Mouse (Mus musculus) forebrain, embryonic 13.5 days (tissue): ENCODE results near the gene Ednrb. TPM values are rescaled to one million over a fixed set of nuclear protein-coding genes. Genes with fewer than 3 reads are reported as not detected.

ENCODE experiments used
- ATAC-seq: fragments of 200-750 bp; cut with Nextera tagmentation; 2 replicates; pipeline ENCODE4 v1.8.0; 2017
- H3K27ac ChIP-seq: fragments of 300-500 bp; sonication (generic); 2 replicates; pipeline ENCODE4 v1.5.1; 2015; ENCODE audit warnings: inconsistent platforms, mild to moderate bottlenecking, moderate library complexity
- H3K27me3 ChIP-seq: fragments of 300-500 bp; sonication (generic); 2 replicates; pipeline ENCODE4 v1.6.1; 2015; ENCODE audit warnings: mild to moderate bottlenecking, inconsistent platforms
- H3K36me3 ChIP-seq: fragments of 300-500 bp; sonication (generic); 2 replicates; pipeline ENCODE4 v1.6.1; 2015; ENCODE audit warnings: mild to moderate bottlenecking, inconsistent platforms; ENCODE audit not compliant: poor library complexity, severe bottlenecking
- H3K4me1 ChIP-seq: fragments of 300-500 bp; sonication (generic); 2 replicates; pipeline ENCODE4 v1.6.1; 2015; ENCODE audit warnings: inconsistent platforms
- H3K4me2 ChIP-seq: fragments of 300-500 bp; sonication (generic); 2 replicates; pipeline ENCODE4 v1.6.1; 2015; ENCODE audit warnings: inconsistent platforms, mild to moderate bottlenecking, moderate library complexity
- H3K4me3 ChIP-seq: fragments of 300-500 bp; sonication (generic); 2 replicates; pipeline ENCODE4 v1.5.1; 2015; ENCODE audit warnings: mild to moderate bottlenecking, inconsistent platforms
- H3K9ac ChIP-seq: fragments of 300-500 bp; sonication (generic); 2 replicates; pipeline ENCODE4 v1.6.1; 2015; ENCODE audit warnings: mild to moderate bottlenecking, inconsistent platforms
- H3K9me3 ChIP-seq: fragments of 300-500 bp; sonication (generic); replicated peaks from 2 replicates; pipeline ENCODE4 v1.6.1; 2016; ENCODE audit warnings: inconsistent platforms
- WGBS: fragments of 180-500 bp; shearing (Covaris S2); methylation state at CpG from one replicate; pipeline ENCODE4 v1.1.7; 2015; 5-methylcytosine and 5-hydroxymethylcytosine counted together
- polyA plus RNA-seq: library from polyadenylated mRNA; unstranded; fragments of >200 nt; fragmentation: Nextera tagmentation; extraction: Ambion mirVana; gene quantifications from 2 replicates; pipeline ENCODE4 v1.2.1, GENCODE M21; 2015

Ednrb gene
- polyA plus RNA-seq, 1 experiment from 2014 or later, result 61.9 TPM

DNA sequence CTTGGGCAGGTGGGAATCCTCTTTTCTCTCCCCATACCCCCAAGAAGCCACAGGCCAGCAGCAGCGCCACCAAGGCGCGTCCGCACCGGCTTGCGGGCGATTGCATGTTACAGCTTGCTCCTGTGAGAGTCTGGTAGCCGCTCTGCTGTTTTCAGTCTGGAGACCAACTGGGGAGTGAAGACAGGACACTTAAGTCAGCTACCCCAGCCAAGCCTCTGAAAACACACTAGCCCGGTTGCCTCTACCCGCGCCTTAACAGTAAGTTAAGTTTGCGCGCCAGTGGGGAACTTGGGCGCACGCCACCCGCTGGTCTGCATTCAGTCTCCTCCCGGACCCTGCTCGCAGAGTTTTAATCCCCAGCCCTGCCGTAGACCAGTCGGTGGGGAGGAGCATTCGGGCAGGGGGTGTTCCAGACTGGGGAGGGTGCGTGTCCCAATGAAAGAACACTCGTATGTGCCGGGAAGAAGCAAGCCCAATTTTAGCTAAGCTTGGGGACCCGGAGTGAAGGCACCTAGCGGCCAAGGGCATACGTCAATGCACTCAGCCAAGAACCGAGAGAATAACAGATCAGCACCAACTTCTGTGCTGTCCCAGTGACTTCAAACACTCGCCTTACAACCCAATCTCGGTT, 716 bp downstream of the Ednrb start:
- H3K9me3 ChIP-seq, result no peaks in the 10 kb centered on the region
- H3K4me1 ChIP-seq, result peaks cover 24% of the 10 kb centered on the region
- peak; percentile 83 for ATAC-seq
- H3K9ac ChIP-seq, result peak overlapping the region; percentile 58
- no peaks in the 10 kb centered on the region for H3K27me3 ChIP-seq
- H3K27ac ChIP-seq, result peak overlapping the region; percentile 64
- H3K4me2 ChIP-seq, result peak overlapping the region; percentile 74
- 1% methylated on average over 30 of the region's 30 CpGs for WGBS
- H3K36me3 ChIP-seq, result no peaks in the 10 kb centered on the region
- peak overlapping the region; percentile 54 for H3K4me3 ChIP-seq

GRCm38 (mm10) chr14:103842896-103843295, 1.3 kb downstream of the Ednrb start:
- Histone ChIP-seq H3K27me3 (no peaks in the 10 kb centered on the region), H3K4me1 (peaks cover 24% of the 10 kb centered on the region), H3K9ac (peak overlapping the region; percentile 58), H3K4me3 (peak overlapping the region; percentile 54), H3K27ac (0 out of 2 replicates have a peak overlapping the region, but pooled peaks have one; percentile 64), H3K9me3 (no peaks in the 10 kb centered on the region), H3K4me2 (peak overlapping the region; percentile 74), H3K36me3 (no peaks in the 10 kb centered on the region)
- no peak for ATAC-seq
- WGBS, result 6% methylated on average over 16 of the region's 16 CpGs

DNA sequence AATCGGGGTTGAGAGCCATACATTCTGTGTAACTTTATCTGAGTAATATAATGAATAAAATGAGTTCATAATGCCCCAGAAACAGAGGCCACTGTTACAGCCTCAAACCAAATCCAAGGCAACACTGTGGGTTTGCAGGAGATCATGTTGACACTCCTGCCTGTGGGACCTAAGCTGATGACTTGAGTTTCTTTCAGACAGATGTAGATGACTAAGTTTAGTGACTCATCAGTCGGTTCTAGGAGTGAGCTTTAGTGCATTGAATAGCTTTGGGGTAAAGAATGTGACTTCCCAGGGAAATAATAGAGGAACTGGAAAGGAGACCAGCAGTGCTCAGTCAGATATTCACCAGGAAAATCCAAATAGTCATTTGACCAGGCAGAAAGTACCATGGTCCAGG, 3.8 kb downstream of the Ednrb start:
- no peak overlapping the region for H3K27ac ChIP-seq
- H3K9ac ChIP-seq, result no peak overlapping the region
- no peaks in the 10 kb centered on the region for H3K36me3 ChIP-seq
- H3K4me1 ChIP-seq, result peaks cover 24% of the 10 kb centered on the region
- H3K27me3 ChIP-seq, result no peaks in the 10 kb centered on the region
- ATAC-seq, result no peak
- no peak overlapping the region for H3K4me3 ChIP-seq
- H3K4me2 ChIP-seq, result peak overlapping the region; percentile 74
- WGBS, result 80% methylated on average over 2 of the region's 2 CpGs
- no peaks in the 10 kb centered on the region for H3K9me3 ChIP-seq

DNA sequence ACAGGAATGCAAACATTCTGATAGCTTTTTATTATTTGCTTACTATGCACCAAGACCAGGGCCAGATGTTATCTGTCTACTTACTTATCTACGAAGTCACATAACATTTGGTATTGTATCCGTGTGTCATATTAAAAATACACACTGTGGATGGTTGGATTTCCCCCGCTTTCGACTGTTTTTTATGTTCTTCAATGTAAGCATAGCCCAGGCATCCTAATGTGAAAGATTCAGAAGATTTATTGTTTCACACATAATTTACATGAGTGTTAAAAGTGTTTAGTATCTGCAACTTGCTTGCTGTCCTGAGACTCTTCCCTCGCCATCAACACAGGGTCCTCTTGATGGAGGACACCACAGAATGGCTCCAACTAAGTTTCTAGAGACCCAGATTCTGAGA, 5.3 kb downstream of the Ednrb start:
- ATAC-seq, result no peak
- H3K27ac ChIP-seq, result no peak overlapping the region
- 96% methylated on average over 5 of the region's 5 CpGs for WGBS
- no peaks in the 10 kb centered on the region for H3K27me3 ChIP-seq
- H3K9ac ChIP-seq, result no peak overlapping the region
- H3K9me3 ChIP-seq, result no peaks in the 10 kb centered on the region
- H3K36me3 ChIP-seq, result no peaks in the 10 kb centered on the region
- H3K4me1 ChIP-seq, result peaks cover 17% of the 10 kb centered on the region
- no peak overlapping the region for H3K4me2 ChIP-seq
- no peak overlapping the region for H3K4me3 ChIP-seq

- WGBS, result 52% methylated on average over 7 of the region's 7 CpGs
- Histone ChIP-seq H3K9me3 (no peaks in the 10 kb centered on the region), H3K27me3 (no peaks in the 10 kb centered on the region), H3K27ac (no peak overlapping the region), H3K36me3 (no peaks in the 10 kb centered on the region), H3K4me2 (no peak overlapping the region), H3K4me1 (peaks cover 14% of the 10 kb centered on the region), H3K4me3 (no peak overlapping the region), H3K9ac (no peak overlapping the region)
- no peak for ATAC-seq
Observed at GRCm38 (mm10) chr14:103834589-103834988, 9.6 kb downstream of the Ednrb start.

DNA sequence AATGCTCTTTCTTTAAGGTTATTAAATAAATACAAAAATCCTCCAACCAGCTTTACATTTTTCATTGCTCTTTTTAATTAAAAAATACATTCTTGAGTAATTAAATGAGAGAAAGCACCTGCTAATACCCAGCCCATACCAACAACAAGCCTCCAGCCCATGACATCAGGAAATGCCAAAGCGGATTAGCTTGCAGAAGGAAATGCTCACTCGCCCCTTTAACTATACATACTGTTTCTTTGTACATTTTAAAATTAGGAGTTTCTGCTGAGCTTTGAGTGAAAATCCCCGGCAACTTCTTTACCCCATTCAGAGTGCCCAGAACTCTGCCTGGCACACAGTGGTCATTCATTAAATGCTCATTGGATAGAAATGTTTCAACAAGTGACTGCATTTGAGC, 10.1 kb downstream of the Ednrb start:
- 0 out of 2 replicates have a peak, but pooled peaks have one; percentile 50 for ATAC-seq
- H3K27ac ChIP-seq, result no peak overlapping the region
- H3K27me3 ChIP-seq, result no peaks in the 10 kb centered on the region
- 28% methylated on average over 3 of the region's 3 CpGs for WGBS
- H3K9ac ChIP-seq, result no peak overlapping the region
- H3K36me3 ChIP-seq, result no peaks in the 10 kb centered on the region
- H3K4me2 ChIP-seq, result no peak overlapping the region
- no peaks in the 10 kb centered on the region for H3K9me3 ChIP-seq
- H3K4me1 ChIP-seq, result peaks cover 14% of the 10 kb centered on the region
- H3K4me3 ChIP-seq, result no peak overlapping the region

DNA sequence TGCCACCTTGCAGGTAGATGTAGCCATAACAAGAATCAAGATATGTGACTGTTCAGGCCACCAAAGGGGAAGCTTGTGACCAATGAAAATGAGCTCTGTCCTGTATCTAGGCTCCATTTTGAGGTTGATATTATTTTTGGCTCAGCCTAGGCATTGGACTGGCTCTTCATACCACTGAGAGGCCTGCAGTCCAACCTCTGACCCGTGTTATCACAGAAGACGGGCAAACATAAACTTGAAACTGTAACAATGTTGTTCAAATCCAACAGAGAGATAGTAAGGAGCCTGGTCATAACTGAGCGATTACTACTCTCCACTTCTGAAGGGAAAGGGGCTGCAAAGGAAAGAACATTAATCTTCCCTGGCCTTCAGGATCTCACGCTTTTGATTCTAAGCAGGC, 11.7 kb downstream of the Ednrb start:
- Histone ChIP-seq H3K4me3 (no peak overlapping the region), H3K36me3 (no peaks in the 10 kb centered on the region), H3K4me1 (peaks cover 14% of the 10 kb centered on the region), H3K27me3 (no peaks in the 10 kb centered on the region), H3K4me2 (no peak overlapping the region), H3K27ac (no peak overlapping the region), H3K9ac (no peak overlapping the region), H3K9me3 (no peaks in the 10 kb centered on the region)
- ATAC-seq, result no peak
- WGBS, result 93% methylated on average over 4 of the region's 4 CpGs

DNA sequence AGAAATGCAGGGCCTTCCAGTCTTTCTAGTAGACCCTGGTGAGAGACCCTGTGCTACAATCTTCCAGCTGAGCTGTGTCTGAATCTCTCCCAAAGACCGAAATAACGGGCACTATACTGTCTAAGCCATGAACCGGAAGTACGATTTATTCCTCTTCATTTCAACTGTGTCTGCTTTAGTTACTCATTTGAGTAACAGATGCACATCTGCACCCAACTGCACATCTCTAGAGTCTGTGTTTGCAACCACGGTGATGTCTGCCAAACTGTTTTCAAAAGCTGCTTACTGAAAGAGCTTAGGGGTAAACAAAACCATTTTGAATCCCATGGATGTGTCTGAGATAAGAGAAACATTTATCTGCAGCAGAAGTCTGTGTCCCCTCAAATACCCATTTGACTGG, 13.2 kb downstream of the Ednrb start:
- Histone ChIP-seq H3K4me3 (no peak overlapping the region), H3K9ac (no peak overlapping the region), H3K27me3 (no peaks in the 10 kb centered on the region), H3K4me1 (peaks cover 14% of the 10 kb centered on the region), H3K27ac (no peak overlapping the region), H3K9me3 (no peaks in the 10 kb centered on the region), H3K4me2 (no peak overlapping the region), H3K36me3 (no peaks in the 10 kb centered on the region)
- no peak for ATAC-seq
- 84% methylated on average over 5 of the region's 5 CpGs for WGBS

- WGBS, result 87% methylated on average over 9 of the region's 9 CpGs
- Histone ChIP-seq H3K4me3 (no peak overlapping the region), H3K27me3 (no peaks in the 10 kb centered on the region), H3K4me2 (no peak overlapping the region), H3K9me3 (no peaks in the 10 kb centered on the region), H3K27ac (no peak overlapping the region), H3K4me1 (0 out of 2 replicates have a peak, but pooled peaks cover 3% of the 10 kb centered on the region), H3K9ac (no peak overlapping the region), H3K36me3 (no peaks in the 10 kb centered on the region)
- ATAC-seq, result no peak
Observed at GRCm38 (mm10) chr14:103826343-103826742, 17.9 kb downstream of the Ednrb start.

GRCm38 (mm10) chr14:103825934-103826333, 18.3 kb downstream of the Ednrb start:
- no peak overlapping the region for H3K9ac ChIP-seq
- H3K9me3 ChIP-seq, result no peaks in the 10 kb centered on the region
- no peaks in the 10 kb centered on the region for H3K4me1 ChIP-seq
- H3K27ac ChIP-seq, result no peak overlapping the region
- 97% methylated on average over 5 of the region's 5 CpGs for WGBS
- no peak for ATAC-seq
- 0 out of 2 replicates have a peak, but pooled peaks cover 3% of the 10 kb centered on the region for H3K36me3 ChIP-seq
- H3K4me3 ChIP-seq, result no peak overlapping the region
- no peaks in the 10 kb centered on the region for H3K27me3 ChIP-seq
- H3K4me2 ChIP-seq, result no peak overlapping the region

GRCm38 (mm10) chr14:103823501-103823900, 20.7 kb downstream of the Ednrb start:
- Histone ChIP-seq H3K27ac (no peak overlapping the region), H3K4me1 (no peaks in the 10 kb centered on the region)
- 85% methylated on average over 7 of the region's 7 CpGs for WGBS

GRCm38 (mm10) chr14:103822590-103822989, 21.6 kb downstream of the Ednrb start:
- no peaks in the 10 kb centered on the region for H3K4me1 ChIP-seq
- no peak overlapping the region for H3K4me2 ChIP-seq
- H3K27me3 ChIP-seq, result no peaks in the 10 kb centered on the region
- no peak overlapping the region for H3K27ac ChIP-seq
- no peak for ATAC-seq
- H3K9ac ChIP-seq, result no peak overlapping the region
- peaks cover 16% of the 10 kb centered on the region; the same call in 1 of the 2 replicates for H3K36me3 ChIP-seq
- 57% methylated on average over 1 of the region's 1 CpGs for WGBS
- H3K4me3 ChIP-seq, result no peak overlapping the region
- H3K9me3 ChIP-seq, result no peaks in the 10 kb centered on the region

More at GRCm38 (mm10) chr14:103823501-103823900, 20.7 kb downstream of the Ednrb start:
- 0 out of 2 replicates have a peak, but pooled peaks cover 12% of the 10 kb centered on the region for H3K36me3 ChIP-seq
- H3K27me3 ChIP-seq, result no peaks in the 10 kb centered on the region
- no peak for ATAC-seq
- H3K9me3 ChIP-seq, result no peaks in the 10 kb centered on the region
- no peak overlapping the region for H3K4me2 ChIP-seq
- H3K9ac ChIP-seq, result no peak overlapping the region
- H3K4me3 ChIP-seq, result no peak overlapping the region
